Mouse (Mus musculus): ENCODE data around the gene Fgf12. TPM values are rescaled to one million over a fixed set of nuclear protein-coding genes. Genes with fewer than 3 reads are reported as not detected.

The Fgf12 gene
- polyA plus RNA-seq, 1 experiment from 2014 or later = 3.3 TPM

DNA sequence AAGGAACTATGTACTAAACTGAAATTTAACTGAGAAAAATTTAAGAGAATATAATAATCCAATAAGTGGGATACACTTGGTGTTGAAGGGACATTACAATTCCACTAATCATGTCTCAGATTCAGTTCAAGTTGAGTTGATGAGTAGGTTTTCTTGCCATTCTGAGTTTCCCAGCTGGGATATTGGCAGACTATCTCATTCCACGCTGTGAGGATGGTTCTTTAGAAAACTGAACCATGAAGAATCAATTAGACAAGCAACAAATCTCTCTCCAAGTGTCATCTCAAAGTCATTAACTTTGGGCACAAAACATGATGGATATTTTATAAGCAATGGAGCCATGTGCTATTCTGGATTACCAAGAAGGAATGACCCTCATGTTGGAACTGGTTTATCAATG is 449.0 kb downstream of the Fgf12 start:
- Histone ChIP-seq H3K4me2 (ENCODE audit: low read depth, low read length, severe bottlenecking) (no peak overlapping the region), H3K27ac (ENCODE audit: low read depth, low read length) (no peak overlapping the region), H3K9me3 (ENCODE audit: control insufficient read depth, low read length) (no peaks in the 10 kb centered on the region), H3K27me3 (ENCODE audit: control insufficient read depth, insufficient read depth, low read length) (no peaks in the 10 kb centered on the region), H3K4me1 (replicated peaks; ENCODE audit: control insufficient read depth, insufficient read depth, low read length) (no peaks in the 10 kb centered on the region), H3K9ac (ENCODE audit: low read length) (no peak overlapping the region), H3K4me3 (ENCODE audit: low read depth, low read length) (no peak overlapping the region), H3K36me3 (ENCODE audit: control insufficient read depth, insufficient read depth, low read length) (no peaks in the 10 kb centered on the region)
- no peak for DNase-seq (ENCODE audit: low spot score)
- ATAC-seq (replicated peaks; ENCODE audit: low FRiP score) = no peak
- WGBS = 53% methylated on average over 1 of the region's 1 CpGs

DNA sequence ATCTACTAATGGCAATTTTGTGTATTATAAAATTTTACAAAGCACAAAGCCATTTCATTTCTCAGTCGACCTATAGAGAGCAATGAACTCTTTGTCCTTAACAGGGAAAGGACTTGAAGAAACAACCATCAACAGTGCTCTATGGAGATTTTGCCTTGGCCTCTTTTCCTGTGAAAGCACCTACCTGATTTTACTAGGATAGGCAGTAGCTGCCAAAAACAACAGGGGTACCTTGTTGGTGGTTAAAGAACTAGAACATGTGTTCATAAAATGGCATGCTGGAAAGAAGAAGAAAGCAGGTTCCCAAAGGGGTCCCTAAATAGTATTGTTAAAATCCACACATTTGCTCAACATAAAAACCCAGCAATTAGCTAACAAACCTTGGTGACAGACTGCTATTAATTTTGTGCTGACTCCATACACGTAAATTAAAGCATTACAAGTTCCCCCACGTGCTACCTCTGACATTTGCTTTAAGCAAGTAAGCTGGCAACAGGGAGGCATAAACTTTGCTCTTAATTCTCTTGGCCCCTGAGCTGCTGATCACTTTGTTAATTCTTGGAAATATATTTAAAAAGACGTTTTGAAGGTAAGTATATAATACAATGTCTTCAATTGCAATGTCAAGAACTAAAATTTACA is 463.1 kb downstream of the Fgf12 start:
- H3K36me3 ChIP-seq (ENCODE audit: control insufficient read depth, insufficient read depth, low read length) = no peaks in the 10 kb centered on the region
- H3K4me1 ChIP-seq (replicated peaks; ENCODE audit: control insufficient read depth, insufficient read depth, low read length) = no peaks in the 10 kb centered on the region
- no peaks in the 10 kb centered on the region for H3K9me3 ChIP-seq (ENCODE audit: control insufficient read depth, low read length)
- H3K27ac ChIP-seq (ENCODE audit: low read depth, low read length) = no peak overlapping the region
- no peak for ATAC-seq (replicated peaks; ENCODE audit: low FRiP score)
- no peak overlapping the region for H3K9ac ChIP-seq (ENCODE audit: low read length)
- H3K27me3 ChIP-seq (ENCODE audit: control insufficient read depth, insufficient read depth, low read length) = no peaks in the 10 kb centered on the region
- 71% methylated on average over 4 of the region's 4 CpGs for WGBS
- no peak overlapping the region for H3K4me3 ChIP-seq (ENCODE audit: low read depth, low read length)
- no peak overlapping the region for H3K4me2 ChIP-seq (ENCODE audit: low read depth, low read length, severe bottlenecking)
- DNase-seq (ENCODE audit: low spot score) = no peak

DNA sequence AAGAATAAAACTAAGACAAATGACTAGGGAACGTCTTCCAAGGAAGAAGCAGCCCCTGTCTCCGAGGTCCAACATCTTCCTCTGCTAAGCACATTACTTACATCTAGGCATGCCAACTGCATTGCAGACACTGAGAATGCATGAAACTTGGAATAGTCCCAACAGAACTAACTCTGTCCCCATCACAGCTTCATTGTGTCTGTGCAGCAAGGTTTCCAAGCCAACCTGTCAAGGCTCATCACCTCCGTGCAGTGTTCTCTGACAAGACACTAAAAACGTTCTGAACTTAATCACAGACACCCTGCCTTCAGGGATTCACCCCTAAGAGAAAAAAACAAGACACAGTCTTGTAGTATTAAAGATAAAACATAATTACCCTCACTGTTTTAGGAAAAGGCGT is 495.0 kb downstream of the Fgf12 start:
- ATAC-seq (replicated peaks; ENCODE audit: low FRiP score) = no peak

DNA sequence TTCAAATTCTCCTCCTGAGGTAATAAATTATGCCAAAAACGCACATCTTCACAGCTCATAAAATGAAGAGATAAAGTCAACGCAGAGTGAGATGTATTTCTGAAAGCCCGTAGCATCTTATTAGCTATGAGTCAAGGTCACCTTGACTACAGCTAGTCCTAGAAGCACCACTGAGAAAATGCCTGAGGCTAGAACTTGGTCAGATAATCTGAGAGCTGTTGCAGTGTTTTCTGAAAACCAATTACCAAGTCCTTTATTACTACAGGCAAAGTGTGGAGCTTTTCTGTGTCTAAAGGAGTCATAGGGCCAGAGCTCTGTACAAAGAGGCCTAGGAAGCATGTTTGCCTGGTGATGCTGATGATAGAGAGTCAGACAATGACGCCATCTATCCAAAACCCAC is 498.6 kb downstream of the Fgf12 start:
- no peak for ATAC-seq (replicated peaks; ENCODE audit: low FRiP score)

More for the DNA sequence above, 495.0 kb downstream of the Fgf12 start:
- H3K4me2 ChIP-seq (ENCODE audit: low read depth, low read length, severe bottlenecking) = no peak overlapping the region
- H3K4me3 ChIP-seq (ENCODE audit: low read depth, low read length) = no peak overlapping the region
- no peak for DNase-seq (ENCODE audit: low spot score)
- no peaks in the 10 kb centered on the region for H3K4me1 ChIP-seq (replicated peaks; ENCODE audit: control insufficient read depth, insufficient read depth, low read length)
- no peak overlapping the region for H3K9ac ChIP-seq (ENCODE audit: low read length)
- no peaks in the 10 kb centered on the region for H3K36me3 ChIP-seq (ENCODE audit: control insufficient read depth, insufficient read depth, low read length)
- no peak overlapping the region for H3K27ac ChIP-seq (ENCODE audit: low read depth, low read length)
- WGBS = 84% methylated on average over 5 of the region's 5 CpGs
- H3K27me3 ChIP-seq (ENCODE audit: control insufficient read depth, insufficient read depth, low read length) = no peaks in the 10 kb centered on the region
- H3K9me3 ChIP-seq (ENCODE audit: control insufficient read depth, low read length) = no peaks in the 10 kb centered on the region

DNA sequence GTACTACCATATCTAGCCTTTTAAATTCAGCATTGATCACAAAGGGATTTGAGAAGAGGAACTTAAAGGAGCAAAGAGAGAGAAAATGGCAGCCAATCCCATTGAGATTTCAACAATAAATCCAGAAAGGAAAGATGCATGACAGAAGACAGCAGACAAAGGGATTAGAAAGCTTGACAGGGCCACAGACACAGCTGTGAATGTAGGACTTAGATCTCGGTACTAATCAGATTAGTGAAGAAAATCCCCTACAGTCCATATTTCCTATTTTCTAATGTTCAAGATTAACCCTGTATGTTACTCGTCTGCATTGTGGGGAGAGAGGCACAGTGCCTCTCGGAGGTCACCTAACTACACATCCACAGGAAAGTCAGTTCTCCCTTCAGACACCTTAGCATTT is 500.9 kb downstream of the Fgf12 start:
- DNase-seq (ENCODE audit: low spot score) (no peak), ATAC-seq (replicated peaks; ENCODE audit: low FRiP score) (no peak)
- H3K27ac ChIP-seq (ENCODE audit: low read depth, low read length) = no peak overlapping the region
- no peaks in the 10 kb centered on the region for H3K27me3 ChIP-seq (ENCODE audit: control insufficient read depth, insufficient read depth, low read length)
- H3K4me3 ChIP-seq (ENCODE audit: low read depth, low read length) = no peak overlapping the region
- no peaks in the 10 kb centered on the region for H3K4me1 ChIP-seq (replicated peaks; ENCODE audit: control insufficient read depth, insufficient read depth, low read length)
- no peaks in the 10 kb centered on the region for H3K36me3 ChIP-seq (ENCODE audit: control insufficient read depth, insufficient read depth, low read length)
- no peaks in the 10 kb centered on the region for H3K9me3 ChIP-seq (ENCODE audit: control insufficient read depth, low read length)
- no peak overlapping the region for H3K4me2 ChIP-seq (ENCODE audit: low read depth, low read length, severe bottlenecking)
- WGBS = 43% methylated on average over 3 of the region's 3 CpGs
- H3K9ac ChIP-seq (ENCODE audit: low read length) = no peak overlapping the region

More for the DNA sequence above, 498.6 kb downstream of the Fgf12 start:
- no peaks in the 10 kb centered on the region for H3K27me3 ChIP-seq (ENCODE audit: control insufficient read depth, insufficient read depth, low read length)
- H3K4me3 ChIP-seq (ENCODE audit: low read depth, low read length) = no peak overlapping the region
- H3K9me3 ChIP-seq (ENCODE audit: control insufficient read depth, low read length) = no peaks in the 10 kb centered on the region
- no peak overlapping the region for H3K9ac ChIP-seq (ENCODE audit: low read length)
- no peak overlapping the region for H3K27ac ChIP-seq (ENCODE audit: low read depth, low read length)
- no peaks in the 10 kb centered on the region for H3K4me1 ChIP-seq (replicated peaks; ENCODE audit: control insufficient read depth, insufficient read depth, low read length)
- H3K36me3 ChIP-seq (ENCODE audit: control insufficient read depth, insufficient read depth, low read length) = no peaks in the 10 kb centered on the region
- no peak for DNase-seq (ENCODE audit: low spot score)
- H3K4me2 ChIP-seq (ENCODE audit: low read depth, low read length, severe bottlenecking) = no peak overlapping the region
- WGBS = 91% methylated on average over 4 of the region's 4 CpGs

DNA sequence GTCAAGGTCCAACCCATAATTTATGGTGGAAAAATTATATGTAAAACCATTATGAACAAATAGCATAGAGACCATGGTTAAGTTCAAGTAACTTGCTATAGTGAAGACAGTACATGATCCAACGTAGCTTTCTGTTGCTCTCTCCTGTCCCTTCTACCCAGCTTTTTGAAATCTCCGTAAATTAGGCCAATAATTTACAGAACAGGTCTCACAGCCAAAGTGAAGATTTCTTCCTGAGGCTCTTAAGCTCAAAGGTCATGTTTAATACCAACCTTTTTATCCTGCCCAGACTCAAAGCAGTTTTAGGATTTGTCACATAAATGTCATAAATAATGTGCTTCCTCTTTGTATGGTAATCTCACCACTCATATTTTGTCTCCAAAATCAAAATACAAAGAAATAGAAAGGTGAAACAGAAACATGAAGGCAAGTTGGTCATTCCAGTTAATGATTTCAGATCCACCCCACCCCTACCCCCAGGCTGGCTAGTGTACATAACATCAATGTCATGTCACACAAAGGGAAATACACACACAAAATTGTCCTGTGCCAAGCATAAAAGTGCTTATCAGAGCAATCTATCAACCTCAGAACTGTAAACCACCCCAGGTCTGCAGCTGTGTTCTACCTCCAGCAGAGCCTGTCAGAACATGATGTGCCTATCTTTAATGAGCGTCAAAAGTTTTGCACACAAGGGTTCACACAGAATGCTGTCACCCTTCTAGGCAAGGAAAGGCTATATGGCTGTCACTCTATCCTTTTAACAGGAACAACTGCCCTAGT is 509.8 kb downstream of the Fgf12 start:
- WGBS = 87% methylated on average over 3 of the region's 3 CpGs
- DNase-seq (ENCODE audit: low spot score) = no peak

DNA sequence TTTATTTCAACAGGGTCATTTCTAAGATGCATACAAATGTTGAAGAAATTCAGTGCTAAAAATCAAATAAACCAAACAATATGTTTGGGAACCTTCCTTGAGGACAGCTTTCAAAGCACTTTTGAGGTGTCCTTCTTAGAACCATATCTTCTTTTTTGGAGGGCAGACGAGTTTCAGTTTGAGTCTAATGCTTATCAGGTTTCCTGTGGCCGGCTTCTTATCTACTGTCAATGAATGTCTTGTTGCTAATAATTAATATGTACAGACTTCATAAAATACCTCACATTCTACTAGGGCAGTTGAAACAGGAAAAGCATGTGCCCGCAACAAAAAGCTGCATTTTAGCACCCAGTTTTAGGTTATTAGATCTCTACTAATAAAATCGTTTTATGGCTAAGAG is 513.5 kb downstream of the Fgf12 start:
- H3K4me3 ChIP-seq (ENCODE audit: low read depth, low read length) = no peak overlapping the region
- H3K27me3 ChIP-seq (ENCODE audit: control insufficient read depth, insufficient read depth, low read length) = no peaks in the 10 kb centered on the region
- no peak overlapping the region for H3K27ac ChIP-seq (ENCODE audit: low read depth, low read length)
- H3K36me3 ChIP-seq (ENCODE audit: control insufficient read depth, insufficient read depth, low read length) = no peaks in the 10 kb centered on the region
- DNase-seq (ENCODE audit: low spot score) = no peak
- H3K4me1 ChIP-seq (replicated peaks; ENCODE audit: control insufficient read depth, insufficient read depth, low read length) = 0 out of 2 replicates have a peak, but pooled peaks cover 2% of the 10 kb centered on the region
- 78% methylated on average over 4 of the region's 4 CpGs for WGBS
- no peak for ATAC-seq (replicated peaks; ENCODE audit: low FRiP score)
- H3K4me2 ChIP-seq (ENCODE audit: low read depth, low read length, severe bottlenecking) = no peak overlapping the region
- H3K9ac ChIP-seq (ENCODE audit: low read length) = no peak overlapping the region
- no peaks in the 10 kb centered on the region for H3K9me3 ChIP-seq (ENCODE audit: control insufficient read depth, low read length)

More for the DNA sequence above, 509.8 kb downstream of the Fgf12 start:
- H3K4me3 ChIP-seq (ENCODE audit: low read depth, low read length) = no peak overlapping the region
- no peak overlapping the region for H3K27ac ChIP-seq (ENCODE audit: low read depth, low read length)
- H3K4me2 ChIP-seq (ENCODE audit: low read depth, low read length, severe bottlenecking) = no peak overlapping the region
- no peaks in the 10 kb centered on the region for H3K36me3 ChIP-seq (ENCODE audit: control insufficient read depth, insufficient read depth, low read length)
- no peaks in the 10 kb centered on the region for H3K9me3 ChIP-seq (ENCODE audit: control insufficient read depth, low read length)
- no peaks in the 10 kb centered on the region for H3K27me3 ChIP-seq (ENCODE audit: control insufficient read depth, insufficient read depth, low read length)
- H3K4me1 ChIP-seq (replicated peaks; ENCODE audit: control insufficient read depth, insufficient read depth, low read length) = 0 out of 2 replicates have a peak, but pooled peaks cover 2% of the 10 kb centered on the region
- no peak overlapping the region for H3K9ac ChIP-seq (ENCODE audit: low read length)
- no peak for ATAC-seq (replicated peaks; ENCODE audit: low FRiP score)

DNA sequence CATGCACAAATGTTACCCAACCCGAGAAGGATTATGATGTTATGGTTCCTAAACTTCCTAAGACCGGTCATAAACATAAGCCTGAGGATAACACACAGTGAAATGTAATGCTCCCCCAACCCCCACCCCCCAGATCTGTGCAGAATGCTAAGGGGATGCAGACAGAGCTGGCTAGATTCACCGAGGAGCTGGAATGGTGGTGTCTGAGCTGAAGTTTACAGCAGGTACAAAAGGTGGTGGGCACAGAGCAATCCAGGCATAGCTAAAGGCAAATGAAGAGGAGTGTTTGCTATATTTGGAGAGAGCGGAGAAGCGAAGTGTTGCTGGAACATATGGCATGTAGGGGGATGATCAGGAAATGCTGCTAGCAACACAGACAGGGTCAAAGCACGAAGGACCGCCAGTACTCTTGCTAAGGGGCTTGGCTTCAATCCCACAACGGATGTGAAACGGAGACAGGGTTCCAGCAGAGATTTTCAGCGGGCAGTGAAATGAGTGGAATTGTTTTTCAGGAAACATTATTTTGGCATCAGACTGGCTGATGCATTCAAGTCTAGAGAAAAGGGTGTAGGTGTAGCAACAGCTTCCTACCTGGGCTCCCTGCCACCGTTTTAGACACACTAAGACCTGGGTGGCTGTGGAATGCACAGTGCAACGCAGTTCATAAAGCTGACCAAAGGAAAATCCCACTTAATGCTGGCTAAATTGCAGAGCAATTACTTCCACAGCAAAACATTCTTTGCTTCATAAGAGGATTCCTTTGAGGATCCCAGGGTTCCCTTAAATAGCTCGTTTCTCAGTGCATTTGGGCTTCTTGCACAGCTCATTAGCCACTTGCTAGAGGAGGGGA is 514.6 kb downstream of the Fgf12 start:
- H3K9ac ChIP-seq (ENCODE audit: low read length) = no peak overlapping the region
- H3K36me3 ChIP-seq (ENCODE audit: control insufficient read depth, insufficient read depth, low read length) = no peaks in the 10 kb centered on the region
- no peaks in the 10 kb centered on the region for H3K9me3 ChIP-seq (ENCODE audit: control insufficient read depth, low read length)
- 0 out of 2 replicates have a peak, but pooled peaks cover 2% of the 10 kb centered on the region for H3K4me1 ChIP-seq (replicated peaks; ENCODE audit: control insufficient read depth, insufficient read depth, low read length)
- no peak overlapping the region for H3K27ac ChIP-seq (ENCODE audit: low read depth, low read length)
- H3K4me2 ChIP-seq (ENCODE audit: low read depth, low read length, severe bottlenecking) = no peak overlapping the region
- H3K4me3 ChIP-seq (ENCODE audit: low read depth, low read length) = no peak overlapping the region
- no peak for DNase-seq (ENCODE audit: low spot score)
- 41% methylated on average over 13 of the region's 13 CpGs for WGBS
- H3K27me3 ChIP-seq (ENCODE audit: control insufficient read depth, insufficient read depth, low read length) = no peaks in the 10 kb centered on the region
- ATAC-seq (replicated peaks; ENCODE audit: low FRiP score) = peak; percentile 66
